Mouse (Mus musculus) layer of hippocampus, adult 9-10 months (tissue): Measurements from ENCODE around the gene Sox10.

Source experiments
- DNase-seq: peaks from one replicate; pipeline ENCODE4 v3.0.0; 2022; ENCODE audit warnings: low spot score

Gene Sox10

GRCm38 (mm10) chr15:79155572-79155971 is 9.5 kb downstream of the Sox10 start:
- DNase-seq = no peak

- DNase-seq = no peak
Measured at GRCm38 (mm10) chr15:79152709-79153108, 12.3 kb downstream of the Sox10 start.

DNA sequence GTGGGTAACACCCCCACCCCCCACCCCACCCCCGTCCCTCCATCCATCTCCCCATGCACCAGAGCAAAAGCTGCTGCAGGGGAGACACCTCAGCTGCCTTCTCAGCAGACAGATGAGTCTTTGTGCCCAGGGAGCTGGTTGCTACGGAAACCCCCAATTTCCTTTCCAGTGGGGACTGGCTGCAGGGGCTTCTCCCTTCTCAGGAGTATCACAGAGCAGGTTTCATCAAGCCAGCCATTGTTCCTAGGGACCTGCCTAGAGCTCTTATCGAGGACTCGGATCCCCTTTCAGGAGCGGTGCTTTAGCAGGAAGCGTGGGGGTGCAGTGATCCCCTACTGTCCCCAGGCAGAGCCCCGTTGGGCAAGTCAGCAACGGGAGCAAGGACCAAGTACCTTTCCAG is 13.2 kb downstream of the Sox10 start:
- DNase-seq = no peak

DNA sequence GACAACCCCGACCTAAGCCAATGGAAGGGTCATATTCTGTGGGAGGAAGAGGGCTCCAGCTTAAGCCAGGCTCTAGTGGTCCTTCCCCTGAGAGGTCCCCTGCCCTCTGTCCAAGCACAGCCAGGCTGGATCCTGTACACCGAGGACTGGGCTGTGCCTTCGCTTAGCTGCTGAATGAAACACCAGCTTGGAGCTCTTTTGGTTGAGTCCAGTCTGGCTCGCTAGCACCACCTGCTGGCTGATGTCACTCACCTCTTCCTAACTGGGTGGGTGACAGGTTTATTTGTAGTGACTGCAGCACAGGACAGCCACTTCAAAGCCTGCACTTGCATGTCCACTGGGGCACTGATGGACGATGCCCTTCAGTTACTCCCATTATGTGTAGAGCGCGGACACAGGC is 16.5 kb downstream of the Sox10 start:
- DNase-seq = peak; percentile 79

GRCm38 (mm10) chr15:79145522-79145921 is 19.5 kb downstream of the Sox10 start:
- DNase-seq = no peak

GRCm38 (mm10) chr15:79144021-79144420 is 21.0 kb downstream of the Sox10 start:
- DNase-seq = no peak

GRCm38 (mm10) chr15:79143316-79143715 is 21.7 kb downstream of the Sox10 start:
- DNase-seq = no peak

DNA sequence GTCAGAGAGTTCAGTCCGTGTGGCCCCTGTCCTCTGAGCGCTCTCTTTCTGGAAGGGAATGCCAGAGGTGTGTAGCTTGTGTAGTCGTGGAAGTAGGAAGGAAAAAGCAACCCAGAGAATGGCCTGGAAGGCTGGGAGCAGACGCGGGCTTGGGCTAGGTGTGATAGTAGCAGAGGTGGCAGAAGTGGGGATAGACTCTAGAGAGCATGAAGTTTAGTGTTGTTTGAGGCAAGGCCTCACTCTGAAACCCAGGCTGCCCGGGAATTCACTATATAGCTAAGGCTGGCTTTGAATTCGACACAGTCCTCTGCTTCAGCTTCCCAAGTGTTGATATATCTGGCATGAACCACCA is 23.5 kb downstream of the Sox10 start:
- no peak for DNase-seq

DNA sequence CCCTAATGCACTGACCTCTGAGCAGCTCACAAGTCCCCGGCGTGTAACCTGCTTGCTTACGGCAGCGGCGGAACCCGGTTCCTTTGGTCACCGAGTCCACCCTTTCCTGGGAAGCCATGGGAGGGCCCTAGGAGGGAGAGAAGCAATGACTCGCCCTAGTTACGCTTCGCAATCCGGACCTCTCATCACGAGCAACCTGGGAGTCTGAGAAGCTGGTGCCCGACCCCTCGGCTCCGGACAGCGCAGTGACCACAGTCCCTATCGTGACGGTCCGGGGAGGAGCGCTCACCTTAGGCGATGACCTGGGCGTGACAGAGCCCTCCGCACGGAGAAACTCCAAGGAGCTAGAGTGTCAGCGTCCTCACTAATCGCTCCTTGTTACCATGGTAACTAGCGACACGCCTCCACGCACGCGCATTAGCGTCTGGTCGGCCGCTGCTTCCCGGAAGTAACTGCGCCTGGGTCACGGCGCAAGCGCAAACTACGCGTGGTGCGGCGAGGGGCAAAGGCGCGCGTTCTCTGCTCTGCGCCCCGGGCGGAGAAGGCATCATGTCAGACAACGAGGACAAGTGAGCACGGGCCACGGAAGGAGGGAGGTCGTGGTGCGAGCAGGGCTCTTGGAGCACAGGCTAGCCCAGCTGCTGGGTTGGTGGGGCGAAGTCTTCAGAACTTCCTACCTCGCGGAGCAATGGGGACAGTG is 24.0 kb downstream of the Sox10 start, which contains the start of the genes Polr2f and 1700088E04Rik:
Gene Polr2f (plus strand): TSS at position 144 of the 700 bp plus-strand sequence.
Gene 1700088E04Rik (minus strand): TSS at position 388 of the 700 bp plus-strand sequence.
- peak; percentile 81 for DNase-seq

GRCm38 (mm10) chr15:79139640-79140039 is 25.4 kb downstream of the Sox10 start:
- no peak for DNase-seq

GRCm38 (mm10) chr15:79135783-79136575 is 29.1 kb downstream of the Sox10 start:
- DNase-seq = no peak

DNA sequence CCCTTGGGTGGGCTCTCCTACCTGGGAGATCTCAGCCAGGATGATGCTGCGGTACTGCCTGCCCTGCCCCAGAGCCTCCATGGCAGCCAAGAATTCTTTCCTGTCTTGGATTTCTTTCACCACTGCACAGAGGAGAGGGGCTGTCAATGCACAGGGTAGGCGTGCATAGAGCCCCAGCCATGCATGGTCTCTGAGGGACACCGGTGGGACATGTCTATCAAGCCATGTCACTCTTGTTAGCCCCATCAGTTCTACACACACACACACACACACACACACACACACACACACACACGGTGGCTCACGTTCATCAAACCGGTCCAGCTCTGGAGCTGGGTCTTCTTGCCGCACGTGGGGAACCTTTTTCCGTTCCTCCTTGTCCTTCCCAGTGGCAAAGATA is 29.7 kb downstream of the Sox10 start:
- no peak for DNase-seq

GRCm38 (mm10) chr15:79134496-79135270 is 30.4 kb downstream of the Sox10 start:
- DNase-seq = no peak

DNA sequence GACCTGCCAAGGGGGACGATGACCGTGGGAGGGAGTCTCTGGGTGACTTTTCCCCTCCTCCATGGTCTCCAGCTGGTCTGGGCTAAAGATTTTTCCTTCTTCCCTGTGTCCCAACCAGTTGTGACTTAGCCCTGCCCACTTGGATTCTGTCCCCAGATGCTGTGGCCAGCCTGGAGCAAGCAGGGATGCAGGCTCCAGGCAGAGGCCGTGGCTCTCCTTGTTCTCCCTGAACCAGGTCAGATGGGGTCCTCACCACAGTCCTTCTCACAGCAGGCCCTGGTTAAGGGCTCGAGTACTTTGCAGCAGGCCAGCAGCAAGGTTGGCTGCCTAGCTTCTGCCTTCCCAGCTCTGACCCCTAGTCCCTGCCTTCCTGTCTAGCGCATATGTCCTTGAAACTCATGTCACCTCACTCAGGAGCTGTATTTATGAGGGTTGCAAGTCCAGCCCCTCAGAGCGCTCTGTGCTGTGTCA is 31.8 kb downstream of the Sox10 start:
- DNase-seq = no peak

DNA sequence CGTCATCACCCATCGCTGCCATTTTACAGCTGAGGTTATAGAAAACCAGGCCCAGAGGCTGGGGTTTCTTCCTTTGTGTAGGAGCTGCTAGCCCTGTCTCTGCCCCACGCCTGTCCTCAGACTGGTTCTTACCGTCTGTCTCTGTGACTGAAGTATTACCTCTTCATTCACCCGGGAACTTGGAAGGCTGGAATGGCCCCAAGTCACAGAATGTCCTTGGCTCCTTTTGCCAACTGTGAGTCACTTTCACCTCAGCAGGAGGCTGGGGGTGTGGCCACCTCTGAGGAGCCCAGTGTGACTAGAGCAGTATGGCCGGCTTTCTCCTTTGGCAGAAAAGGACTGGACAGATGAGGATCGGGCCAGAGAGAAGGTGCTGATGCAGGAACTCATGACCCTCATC is 33.6 kb downstream of the Sox10 start:
- DNase-seq = no peak

DNA sequence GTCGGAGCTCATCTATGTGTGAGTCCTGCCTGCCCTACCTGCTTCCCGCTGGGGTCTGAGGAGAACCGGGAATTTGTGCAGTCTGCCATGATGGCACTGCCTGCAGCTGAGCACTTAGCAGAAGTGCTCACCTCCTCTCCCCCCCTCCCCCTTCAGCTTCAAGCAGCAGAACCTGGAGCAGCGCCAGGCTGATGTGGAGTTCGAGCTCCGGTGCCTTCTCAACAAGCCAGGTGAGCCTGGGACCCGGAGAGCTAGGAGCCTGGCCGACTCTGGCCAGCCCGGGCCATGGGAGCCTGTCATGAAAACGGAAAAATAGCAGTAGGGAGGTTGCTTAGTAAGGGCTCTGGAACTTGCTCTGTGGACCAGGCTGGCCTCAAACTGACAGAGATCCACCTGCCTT is 34.3 kb downstream of the Sox10 start:
- no peak for DNase-seq

DNA sequence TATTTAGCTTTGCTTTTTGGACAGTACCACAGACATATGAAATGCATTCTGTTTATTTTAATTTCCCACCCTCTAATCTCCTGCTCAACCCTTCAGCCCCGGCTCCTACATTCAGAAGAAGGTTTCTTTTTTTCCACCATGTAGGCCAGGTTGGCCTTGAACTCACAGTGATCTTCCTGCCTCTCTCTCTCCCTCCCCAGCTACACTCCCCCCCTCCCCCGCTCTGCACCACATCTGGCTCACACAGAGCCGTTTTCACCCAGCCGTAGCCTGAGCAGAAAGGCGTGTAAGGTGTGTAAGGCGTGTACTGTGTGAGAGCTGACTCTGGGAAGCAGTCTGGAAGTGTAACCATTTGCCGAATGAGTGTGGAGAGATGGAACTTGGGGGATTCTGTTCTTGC is 35.7 kb downstream of the Sox10 start:
- no peak for DNase-seq

- no peak for DNase-seq
Measured at GRCm38 (mm10) chr15:79128208-79128607, 36.8 kb downstream of the Sox10 start.

DNA sequence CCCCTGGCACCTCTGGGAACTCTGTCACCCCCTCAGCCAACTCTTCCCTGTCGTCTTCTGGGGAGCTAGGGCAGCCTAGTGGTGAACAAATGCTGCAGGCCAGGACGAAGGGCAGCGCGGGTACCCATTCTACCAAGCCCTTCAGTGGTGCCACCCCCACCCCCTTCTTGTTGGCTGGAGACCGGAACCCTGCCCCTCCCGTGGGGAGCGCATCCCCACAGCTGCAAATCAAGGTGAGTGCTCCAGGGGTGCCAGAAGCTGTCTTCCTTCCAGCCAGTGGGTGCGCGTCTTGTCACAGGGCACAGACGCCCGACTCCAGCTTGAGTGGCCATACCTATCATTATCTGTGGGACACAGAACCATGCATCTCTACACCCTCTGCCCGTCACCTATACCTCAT is 37.9 kb downstream of the Sox10 start:
- DNase-seq = no peak

DNA sequence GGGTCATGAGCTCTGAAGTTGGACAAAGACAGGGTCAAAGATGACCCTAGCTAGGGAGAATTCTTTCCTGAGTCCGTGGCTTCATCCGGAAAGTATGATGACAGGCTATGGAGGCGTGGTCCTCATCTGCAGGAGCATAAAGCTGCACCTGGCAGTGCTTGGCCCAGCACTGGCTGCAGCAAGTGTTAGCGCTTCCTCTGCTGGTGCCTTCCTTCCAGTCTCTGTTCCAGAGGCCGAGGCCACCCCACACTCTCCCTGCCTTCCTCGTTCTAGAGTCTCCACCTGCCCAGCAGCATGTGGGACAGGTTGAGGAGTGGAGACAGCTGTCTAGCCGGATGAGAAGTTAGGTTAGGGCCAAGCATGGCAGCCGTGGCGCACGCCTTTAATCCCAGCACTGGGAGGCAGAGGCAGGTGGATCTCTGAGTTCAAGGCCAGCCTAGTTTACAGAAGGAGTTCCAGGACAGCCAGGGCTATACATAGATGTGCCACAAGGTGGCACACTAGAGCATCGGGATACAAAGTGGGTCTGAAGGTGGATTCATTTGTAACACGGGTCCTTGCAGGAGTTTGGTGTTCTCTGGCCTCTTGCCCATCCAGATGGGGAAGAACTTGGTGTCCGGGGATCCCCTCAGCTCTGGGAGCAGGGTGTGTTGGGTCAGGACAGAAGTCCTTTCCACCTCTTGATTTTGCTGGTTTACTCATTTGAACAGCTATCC is 38.7 kb downstream of the Sox10 start:
- DNase-seq = no peak

DNA sequence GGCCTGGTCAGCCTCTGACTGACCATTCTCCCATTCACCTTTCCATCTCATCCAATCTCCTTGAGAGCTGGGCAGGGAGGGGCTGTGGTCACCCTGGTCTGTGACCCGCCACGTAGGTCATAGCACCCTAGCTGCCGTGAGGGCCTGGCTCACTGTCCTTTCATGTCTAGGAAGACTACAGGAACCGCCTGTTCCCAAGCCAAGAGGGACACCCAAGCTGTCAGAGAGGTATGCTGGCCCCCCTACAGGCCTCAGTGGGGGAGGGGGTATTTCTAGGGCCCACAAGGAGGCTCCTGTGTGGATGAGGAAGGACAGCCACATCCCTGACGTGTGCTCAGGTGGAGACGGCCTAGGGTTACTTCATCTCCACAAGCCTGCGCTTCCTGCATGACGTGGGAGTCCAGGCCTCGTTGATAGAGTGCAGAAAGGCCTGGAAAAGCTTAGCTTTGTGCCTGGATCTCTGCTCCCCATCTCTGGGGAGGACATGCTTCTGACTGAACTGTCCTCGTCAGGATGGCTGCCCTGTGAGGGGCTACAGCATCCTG is 40.6 kb downstream of the Sox10 start:
- no peak for DNase-seq

- DNase-seq = no peak
Measured at GRCm38 (mm10) chr15:79123751-79124150, 41.3 kb downstream of the Sox10 start.
